Mouse (Mus musculus) stomach, postnatal 0 days (tissue): ENCODE measurements around the gene Pih1d1.

ENCODE experiments used
- CTCF ChIP-seq: IDR thresholded peaks from 2 replicates; pipeline ENCODE4 v1.5.1; 2016; ENCODE audit warnings: antibody characterized with exemption, low read depth, mild to moderate bottlenecking, moderate library complexity
- EP300 ChIP-seq: optimal IDR thresholded peaks from 2 replicates; pipeline ENCODE3; 2016; ENCODE audit warnings: antibody characterized with exemption

- TF ChIP-seq CTCF (no peak), EP300 (no peak)
Measured at GRCm38 (mm10) chr7:45163735-45164490, 9.8 kb downstream of the Pih1d1 start, which contains the start of gene Slc17a7.
